Mouse (Mus musculus) ES-E14 (cell line): Measurements from ENCODE around the gene Igsf10. TPM values are rescaled to one million over a fixed set of nuclear protein-coding genes. Genes with fewer than 3 reads are reported as not detected.

Experiments used
- DNase-seq: peaks from one replicate; pipeline ENCODE4 v3.0.0-alpha.2; 2013; ENCODE audit warnings: low read depth, low spot score
- H3K27ac ChIP-seq: 2 replicates; pipeline ENCODE4 v1.5.1; 2012; ENCODE audit warnings: low read depth, mild to moderate bottlenecking, low read length, moderate library complexity, mixed read lengths; ENCODE audit not compliant: poor library complexity, insufficient read depth, severe bottlenecking
- H3K36me3 ChIP-seq: 2 replicates; pipeline ENCODE4 v1.6.1; 2012; ENCODE audit warnings: mild to moderate bottlenecking, low read length, moderate library complexity, mixed read lengths; ENCODE audit not compliant: control insufficient read depth, poor library complexity, insufficient read depth, severe bottlenecking
- H3K4me1 ChIP-seq, 2 experiments: fragments of 150-350 bp in 1 of 2; sonication (generic) in 1 of 2; 2 replicates each; pipeline ENCODE4 v1.6.1; 2012; ENCODE audit warnings: low read length in 2 of 2, mild to moderate bottlenecking in 1 of 2, mixed read lengths in 1 of 2; ENCODE audit not compliant: control insufficient read depth in 2 of 2, insufficient read depth in 2 of 2, poor library complexity in 1 of 2
- H3K4me3 ChIP-seq, 2 experiments: fragments of 150-350 bp in 1 of 2; sonication (generic) in 1 of 2; 2 replicates each; pipeline ENCODE4 v1.5.1; 2012; ENCODE audit warnings: low read length in 2 of 2, low read depth in 1 of 2, mild to moderate bottlenecking in 1 of 2, mixed read lengths in 1 of 2; ENCODE audit not compliant: insufficient read depth in 1 of 2, poor library complexity in 1 of 2, severe bottlenecking in 1 of 2
- H3K9ac ChIP-seq: 2 replicates; pipeline ENCODE4 v1.6.1; 2012; ENCODE audit warnings: low read depth, mild to moderate bottlenecking, low read length, mixed read lengths; ENCODE audit not compliant: poor library complexity, insufficient read depth, severe bottlenecking
- H3K9me3 ChIP-seq: fragments of 150-350 bp; sonication (generic); 2 replicates; pipeline ENCODE4 v1.6.1; 2012; ENCODE audit warnings: low read depth, mild to moderate bottlenecking, low read length; ENCODE audit not compliant: control insufficient read depth, insufficient read depth
- CHD2 ChIP-seq: IDR thresholded peaks from 2 replicates; pipeline ENCODE4 v1.6.1; 2014; ENCODE audit warnings: mild to moderate bottlenecking, low read depth, low read length, inconsistent platforms
- HCFC1 ChIP-seq: IDR thresholded peaks from 2 replicates; pipeline ENCODE4 v1.6.1; 2012; ENCODE audit warnings: low read length, inconsistent platforms, borderline replicate concordance; ENCODE audit not compliant: insufficient read depth
- MAFK ChIP-seq: IDR thresholded peaks from 2 replicates; pipeline ENCODE4 v1.6.1; 2014; ENCODE audit warnings: mild to moderate bottlenecking, low read depth, low read length, inconsistent platforms; ENCODE audit not compliant: insufficient read depth
- ZC3H11A ChIP-seq: IDR thresholded peaks from 2 replicates; pipeline ENCODE4 v1.6.1; 2012; ENCODE audit warnings: low read depth, mild to moderate bottlenecking, inconsistent platforms, low read length, borderline replicate concordance
- ZNF384 ChIP-seq: IDR thresholded peaks from 2 replicates; pipeline ENCODE4 v1.6.1; 2012; ENCODE audit warnings: low read depth, low read length, inconsistent platforms
- in situ Hi-C, 2 experiments: fragments of 600-800 bp; cut with MboI; formaldehyde crosslinking; loops; one replicate each; pipeline ENCODE4 v1.15.1; 2025; ENCODE audit warnings: low sequenced_read_pairs in 2 of 2, inconsistent platforms in 1 of 2; ENCODE audit not compliant: unreplicated experiment in 2 of 2
- total RNA-seq: library from RNA; depleted of rRNA; stranded (reverse); fragments of 300-350 nt; gene quantifications from 2 replicates; pipeline ENCODE4 v1.2.3, GENCODE M21; 2012

Gene Igsf10
- total RNA-seq, 1 experiment: 2.7 TPM

DNA sequence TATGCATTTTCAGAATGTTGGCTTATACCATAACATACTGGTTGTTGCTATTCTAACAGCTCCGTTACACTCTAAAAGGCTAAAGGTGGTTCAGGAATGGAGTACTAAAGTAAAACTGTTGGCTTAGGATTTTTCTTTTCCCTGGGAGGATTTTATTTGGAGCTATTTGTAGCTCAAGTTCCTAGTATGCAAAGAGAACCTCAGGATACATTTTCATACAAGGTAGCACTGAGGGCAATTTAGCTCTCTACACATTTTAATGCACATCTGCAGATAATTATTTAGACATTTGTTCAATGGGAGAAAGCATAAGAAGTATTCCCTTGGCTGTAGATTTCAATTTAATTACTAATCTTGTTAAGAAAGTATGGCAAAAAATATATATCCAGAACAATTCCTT lies 17.7 kb upstream of the Igsf10 start:
- no peak overlapping the region for H3K27ac ChIP-seq
- in situ Hi-C loops: no loop called here
- H3K4me3 ChIP-seq: no peak overlapping the region
- TF ChIP-seq ZNF384 (no peak), ZC3H11A (no peak), MAFK (no peak), CHD2 (no peak), HCFC1 (no peak)
- H3K36me3 ChIP-seq: no peaks in the 10 kb centered on the region
- no peaks in the 10 kb centered on the region for H3K4me1 ChIP-seq
- no peak for DNase-seq
- no peak overlapping the region for H3K9ac ChIP-seq
- H3K9me3 ChIP-seq: no peaks in the 10 kb centered on the region

DNA sequence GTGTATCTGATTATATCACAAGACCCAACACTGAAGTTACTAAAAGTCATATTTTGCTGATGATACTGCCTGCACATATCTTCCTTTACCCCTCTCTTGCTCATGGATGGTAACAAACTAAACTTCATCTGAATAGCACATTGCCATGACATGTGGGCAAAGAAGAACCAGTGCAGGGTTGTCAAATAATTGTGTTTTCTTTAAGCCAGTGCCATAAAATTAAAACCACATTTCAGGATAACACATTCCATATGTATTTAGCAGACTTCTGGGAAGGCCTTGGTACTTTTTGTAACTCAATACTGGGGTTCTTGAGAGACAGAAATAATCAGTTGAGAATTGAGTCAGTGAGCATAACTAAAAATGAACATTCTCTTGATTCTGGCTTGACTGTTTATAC lies 15.9 kb upstream of the Igsf10 start:
- no peak for DNase-seq
- H3K9ac ChIP-seq: no peak overlapping the region
- H3K9me3 ChIP-seq: no peaks in the 10 kb centered on the region
- no peaks in the 10 kb centered on the region for H3K36me3 ChIP-seq
- H3K27ac ChIP-seq: no peak overlapping the region
- no peaks in the 10 kb centered on the region for H3K4me1 ChIP-seq
- no peak overlapping the region for H3K4me3 ChIP-seq
- TF ChIP-seq HCFC1 (no peak), MAFK (no peak), ZC3H11A (no peak), ZNF384 (no peak), CHD2 (no peak)
- in situ Hi-C loops: no loop called here

DNA sequence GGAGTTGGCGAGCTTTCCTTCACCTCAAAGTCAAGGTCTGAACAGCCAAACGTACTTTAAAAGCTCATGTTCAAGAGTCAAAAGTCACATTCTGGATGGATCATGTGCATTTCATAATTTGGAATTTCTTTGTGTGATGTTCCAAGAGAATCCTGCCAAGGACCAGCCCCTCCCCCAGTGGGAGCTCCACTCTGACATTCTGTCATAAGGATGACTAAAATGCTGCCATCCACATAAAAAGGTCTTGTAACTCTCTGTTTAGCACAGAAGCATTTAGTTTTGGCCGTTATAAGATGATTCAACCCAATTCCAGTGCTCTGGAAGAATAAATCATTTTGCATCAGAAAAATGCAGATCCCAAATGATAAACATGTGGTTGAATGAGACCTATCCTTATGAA lies 10.0 kb upstream of the Igsf10 start:
- no peak for TF ChIP-seq HCFC1
- no peak for TF ChIP-seq ZC3H11A
- TF ChIP-seq MAFK: no peak
- no peak for TF ChIP-seq ZNF384
- TF ChIP-seq CHD2: no peak
- in situ Hi-C loops: no loop called here
- no peaks in the 10 kb centered on the region for H3K36me3 ChIP-seq
- no peak overlapping the region for H3K4me3 ChIP-seq
- no peaks in the 10 kb centered on the region for H3K9me3 ChIP-seq
- no peaks in the 10 kb centered on the region for H3K4me1 ChIP-seq
- H3K9ac ChIP-seq: no peak overlapping the region
- no peak overlapping the region for H3K27ac ChIP-seq
- DNase-seq: no peak

DNA sequence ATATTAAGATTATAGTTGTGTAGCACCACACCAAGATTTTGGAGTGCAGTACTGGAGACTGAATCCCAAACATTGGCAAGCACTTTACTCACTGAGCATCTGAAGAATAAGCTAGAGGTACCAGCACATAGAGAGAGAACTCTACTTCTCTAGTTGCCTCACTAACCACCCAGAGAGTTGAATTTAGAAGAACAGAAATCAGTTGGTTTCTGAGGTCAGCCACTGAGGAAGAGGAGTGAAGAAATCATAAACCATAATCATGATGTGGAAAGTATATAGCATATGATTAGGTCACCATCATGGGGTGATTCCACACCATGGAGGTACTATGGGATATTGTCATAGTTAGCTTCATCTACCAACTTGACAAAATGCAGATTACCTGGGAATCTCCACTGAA lies 7.6 kb upstream of the Igsf10 start:
- in situ Hi-C loops: no loop called here

DNA sequence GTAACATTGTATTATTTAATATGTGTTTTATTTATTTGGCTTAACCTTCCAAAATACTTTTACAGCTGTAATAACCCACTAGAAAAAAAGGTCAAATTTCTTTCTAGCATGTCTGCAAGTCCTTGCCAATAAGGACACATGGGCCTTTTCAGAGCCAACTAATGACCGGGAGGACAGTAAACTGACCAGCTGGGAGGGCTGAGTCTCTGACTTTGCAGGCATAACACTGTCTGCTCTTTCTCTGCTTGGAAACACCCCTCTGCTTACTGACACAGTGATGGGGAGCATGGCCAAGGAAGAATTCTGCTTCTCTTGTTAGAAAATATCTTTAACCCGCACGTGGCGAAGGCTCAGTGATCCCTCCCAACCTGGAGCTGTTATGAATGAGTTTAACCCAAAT lies 1.2 kb downstream of the Igsf10 start:
- H3K9ac ChIP-seq: no peak overlapping the region

More for the DNA sequence above, 7.6 kb upstream of the Igsf10 start:
- Histone ChIP-seq H3K27ac (no peak overlapping the region), H3K9ac (no peak overlapping the region), H3K9me3 (no peaks in the 10 kb centered on the region), H3K4me1 (no peaks in the 10 kb centered on the region), H3K4me3 (no peak overlapping the region), H3K36me3 (no peaks in the 10 kb centered on the region)
- TF ChIP-seq CHD2: no peak
- no peak for TF ChIP-seq ZC3H11A
- TF ChIP-seq HCFC1: no peak
- no peak for TF ChIP-seq ZNF384
- no peak for TF ChIP-seq MAFK
- no peak for DNase-seq

More for the DNA sequence above, 1.2 kb downstream of the Igsf10 start:
- Histone ChIP-seq H3K27ac (no peak overlapping the region), H3K4me3 (no peak overlapping the region), H3K36me3 (no peaks in the 10 kb centered on the region), H3K4me1 (no peaks in the 10 kb centered on the region), H3K9me3 (no peaks in the 10 kb centered on the region)
- in situ Hi-C loops: no loop called here
- no peak for DNase-seq
- no peak for TF ChIP-seq ZC3H11A
- TF ChIP-seq ZNF384: no peak
- TF ChIP-seq MAFK: no peak
- TF ChIP-seq CHD2: no peak
- TF ChIP-seq HCFC1: no peak
